ENCODE assay signal across 9 mouse cellular contexts in genomic region chr17:47468466-47468865, GRCm38 (mm10). TPM values are rescaled to one million over a fixed set of nuclear protein-coding genes. Genes with fewer than 3 reads are reported as not detected.
A peak's percentile ranks its signal among the peaks of the same experiment; 100 is the strongest.
DNase-seq lines count a peak whose midpoint lies in the region; ATAC-seq and TF ChIP-seq lines count a peak whose summit lies in the region.
"Had no signal": no experiment of that assay in that cellular context is flagged by ENCODE, and none has a peak within 500 bp of the region (broad histone marks: within the 10 kb centered on the region; RNA-seq: fewer than 3 reads in every experiment).

No protein-coding gene starts in this region.

- intact Hi-C loops in gastrocnemius, adult 2 months (cut with DNase I): no loop called here
- intact Hi-C loops in heart, postnatal 14 days (cut with DNase I): no loop called here
- intact Hi-C loops in left cerebral cortex, postnatal 4 days (cut with DNase I): no loop called here
- intact Hi-C loops in left cerebral cortex, adult 2 months (cut with DNase I): no loop called here

- DNase-seq in gastrocnemius, adult 2 months: peak; percentile 45
- DNase-seq in gastrocnemius, postnatal 25 days: no peak
- no peak for DNase-seq in ES-E14 (ENCODE audit: low read depth, low spot score)
- peak; percentile 40 to 44 for DNase-seq in heart, postnatal 14 days
- peak; percentile 34 for DNase-seq in midbrain, embryonic 10.5 days (ENCODE audit: low spot score)
- no peak for DNase-seq in left cerebral cortex, postnatal 4 days
- DNase-seq in left cerebral cortex, adult 2 months (ENCODE audit: extremely low spot score in 1 of 2, low spot score in 2 of 2): no peak

- H3K36me3 ChIP-seq in ES-E14 (ENCODE audit: control insufficient read depth, insufficient read depth, low read length, poor library complexity, severe bottlenecking): peaks cover 4% of the 10 kb centered on the region; the same call in 1 of the 2 replicates
- H3K36me3 ChIP-seq in midbrain, embryonic 10.5 days: no peaks in the 10 kb centered on the region

- in situ Hi-C loops in ES-E14 (cut with MboI; ENCODE audit: low sequenced_read_pairs in 2 of 2, unreplicated experiment in 2 of 2): no loop called here

- peaks cover 3 to 36% of the 10 kb centered on the region in 2 experiments; a peak in 3 of 4 replicates for H3K4me1 ChIP-seq in ES-E14 (ENCODE audit: control insufficient read depth in 2 of 2, insufficient read depth in 2 of 2, low read length in 2 of 2, poor library complexity in 1 of 2)
- peaks cover 47% of the 10 kb centered on the region for H3K4me1 ChIP-seq in midbrain, embryonic 10.5 days

- WGBS in midbrain, embryonic 10.5 days: 5% methylated on average over 34 of the region's 34 CpGs

- peak overlapping the region; percentile 24; the same call in 1 of the 2 replicates for H3K27ac ChIP-seq in gastrocnemius, adult 2 months
- no peak overlapping the region for H3K27ac ChIP-seq in ES-E14 (ENCODE audit: insufficient read depth, low read depth, low read length, poor library complexity, severe bottlenecking)
- peak overlapping the region; percentile 49; the same call in 1 of the 2 replicates for H3K27ac ChIP-seq in midbrain, embryonic 10.5 days (replicated peaks)
- H3K27ac ChIP-seq in left cerebral cortex, adult 2 months: no peak overlapping the region

- no peak for ATAC-seq in erythroblast, adult 5-6 weeks (replicated peaks; ENCODE audit: low FRiP score, poor library complexity, severe bottlenecking)

- peak overlapping the region; percentile 59 for H3K9ac ChIP-seq in ES-E14 (ENCODE audit: insufficient read depth, low read depth, low read length, poor library complexity, severe bottlenecking)

- H3K9me3 ChIP-seq in ES-E14 (ENCODE audit: control insufficient read depth, insufficient read depth, low read depth, low read length): no peaks in the 10 kb centered on the region
- H3K9me3 ChIP-seq in midbrain, embryonic 10.5 days (replicated peaks): no peaks in the 10 kb centered on the region

- peak; percentile 17; the same call in 1 of the 2 replicates for TF ChIP-seq CTCF in gastrocnemius, adult 2 months (IDR thresholded peaks at IDR 0.05)
- no peak; the same call in 1 of the 2 replicates for TF ChIP-seq CTCF in left cerebral cortex, adult 2 months (IDR thresholded peaks at IDR 0.05)

- peaks cover 96% of the 10 kb centered on the region for H3K27me3 ChIP-seq in midbrain, embryonic 10.5 days (ENCODE audit: low read depth, poor library complexity, severe bottlenecking)

- peak overlapping the region; percentile 64 for H3K4me3 ChIP-seq in gastrocnemius, adult 2 months
- peak overlapping the region; percentile 67 to 68 for H3K4me3 ChIP-seq in ES-E14 (ENCODE audit: insufficient read depth in 1 of 2, low read depth in 1 of 2, low read length in 2 of 2, poor library complexity in 1 of 2, severe bottlenecking in 1 of 2)
- H3K4me3 ChIP-seq in midbrain, embryonic 10.5 days: peak overlapping the region; percentile 47
- H3K4me3 ChIP-seq in left cerebral cortex, adult 2 months: no peak overlapping the region

TF ChIP-seq in ES-E14, 5 proteins besides CTCF, POLR2A, EP300 and RAD21:
- no peak for TF ChIP-seq HCFC1 (IDR thresholded peaks at IDR 0.05; ENCODE audit: borderline replicate concordance, insufficient read depth, low read length)

RNA-seq across cellular contexts. Expression of gene 1700001C19Rik, which starts 31.3 kb away (rescaled TPM):
- total RNA-seq in gastrocnemius, adult 2 months (2021): not detected
- not detected for total RNA-seq in gastrocnemius, postnatal 25 days (2021)
- total RNA-seq in ES-E14 (2012; rRNA removed): 0.85 TPM in 2 replicates
- total RNA-seq in heart, postnatal 14 days (2021): not detected
- polyA plus RNA-seq in midbrain, embryonic 10.5 days (2016; fragmentation: Nextera tagmentation; extraction: Ambion mirVana): 0.21 and 0.33 TPM in 2 replicates
- not detected for total RNA-seq in left cerebral cortex, postnatal 4 days (2021)
- total RNA-seq in erythroblast, adult 5-6 weeks (2015; ENCODE audit: low replicate concordance): not detected in 2 replicates
- total RNA-seq in erythroblast, adult 5-6 weeks (2017; ENCODE audit: low replicate concordance): not detected in 2 replicates
- total RNA-seq in left cerebral cortex, adult 2 months (2021): not detected
- total RNA-seq: CH12.LX had no signal

RNA-seq across cellular contexts. Expression of gene AI661453, which starts 32.1 kb away (rescaled TPM):
- total RNA-seq in gastrocnemius, adult 2 months (2021): under 1 TPM; 0.23 to 0.45 TPM
- total RNA-seq in gastrocnemius, postnatal 25 days (2021): under 1 TPM; 0.49 to 0.59 TPM
- 1.5 and 2.2 TPM in 2 replicates for total RNA-seq in ES-E14 (2012; rRNA removed)
- total RNA-seq in heart, postnatal 14 days (2021): 1 to 10 TPM; 1.8 to 2.1 TPM
- 0.15 and 0.20 TPM in 2 replicates for polyA plus RNA-seq in midbrain, embryonic 10.5 days (2016; fragmentation: Nextera tagmentation; extraction: Ambion mirVana)
- under 1 TPM; 0.48 to 0.54 TPM for total RNA-seq in left cerebral cortex, postnatal 4 days (2021)
- 0.63 TPM in 1 of 2 replicates, not detected in the other for total RNA-seq in erythroblast, adult 5-6 weeks (2015; ENCODE audit: low replicate concordance)
- 0.70 TPM in 1 of 2 replicates, not detected in the other for total RNA-seq in erythroblast, adult 5-6 weeks (2017; ENCODE audit: low replicate concordance)
- under 1 TPM; 0.61 to 0.84 TPM for total RNA-seq in left cerebral cortex, adult 2 months (2021)
- total RNA-seq: CH12.LX had no signal

RNA-seq across cellular contexts. Expression of gene Taf8, which starts 33.6 kb away (rescaled TPM):
- total RNA-seq in gastrocnemius, adult 2 months (2021): 10 to 100 TPM; 13.0 to 14.1 TPM
- total RNA-seq in gastrocnemius, postnatal 25 days (2021): 10 to 100 TPM in 1 of 2 experiments, 1 to 10 TPM in 1; 9.6 to 10.0 TPM
- 40.0 and 58.6 TPM in 2 replicates for total RNA-seq in ES-E14 (2012; rRNA removed)
- total RNA-seq in heart, postnatal 14 days (2021): 10 to 100 TPM; 14.9 to 15.6 TPM
- 31.4 and 33.8 TPM in 2 replicates for polyA plus RNA-seq in midbrain, embryonic 10.5 days (2016; fragmentation: Nextera tagmentation; extraction: Ambion mirVana)
- 10 to 100 TPM; 12.7 to 15.5 TPM for total RNA-seq in left cerebral cortex, postnatal 4 days (2021)
- total RNA-seq in erythroblast, adult 5-6 weeks (2015; ENCODE audit: low replicate concordance): 34.5 and 36.5 TPM in 2 replicates
- 47.1 and 67.9 TPM in 2 replicates for total RNA-seq in erythroblast, adult 5-6 weeks (2017; ENCODE audit: low replicate concordance)
- 10 to 100 TPM; 17.3 to 22.0 TPM for total RNA-seq in left cerebral cortex, adult 2 months (2021)

RNA-seq across cellular contexts. Expression of gene Ccnd3, which starts 36.4 kb away (rescaled TPM):
- total RNA-seq in gastrocnemius, adult 2 months (2021): 10 to 100 TPM; 18.7 to 25.8 TPM
- 10 to 100 TPM; 31.4 to 44.8 TPM for total RNA-seq in gastrocnemius, postnatal 25 days (2021)
- 125 and 131 TPM in 2 replicates for total RNA-seq in ES-E14 (2012; rRNA removed)
- 100 to 1,000 TPM in 1 of 2 experiments, 10 to 100 TPM in 1; 93.8 to 126 TPM for total RNA-seq in heart, postnatal 14 days (2021)
- polyA plus RNA-seq in midbrain, embryonic 10.5 days (2016; fragmentation: Nextera tagmentation; extraction: Ambion mirVana): 270 and 341 TPM in 2 replicates
- total RNA-seq in left cerebral cortex, postnatal 4 days (2021): 10 to 100 TPM; 30.1 to 36.2 TPM
- 85.3 and 115 TPM in 2 replicates for total RNA-seq in erythroblast, adult 5-6 weeks (2015; ENCODE audit: low replicate concordance)
- total RNA-seq in erythroblast, adult 5-6 weeks (2017; ENCODE audit: low replicate concordance): 64.3 and 65.9 TPM in 2 replicates
- total RNA-seq in left cerebral cortex, adult 2 months (2021): 10 to 100 TPM; 38.2 to 38.4 TPM

Comparison
In these comparisons a context has a peak if more than half of its experiments do, and no peak if none do; other contexts are left out.
1. DNase-seq: peak in gastrocnemius, adult 2 months (single experiment), heart, postnatal 14 days (2 of 2) and midbrain, embryonic 10.5 days (single experiment); none in gastrocnemius, postnatal 25 days (single experiment), ES-E14 (single experiment), left cerebral cortex, postnatal 4 days (single experiment) and left cerebral cortex, adult 2 months (0 of 2).
2. H3K27ac ChIP-seq: peak in gastrocnemius, adult 2 months (single experiment) and midbrain, embryonic 10.5 days (single experiment); none in ES-E14 (single experiment) and left cerebral cortex, adult 2 months (single experiment).